Mouse (Mus musculus) hindlimb bud, embryonic 11.5 days (tissue): ENCODE data around the gene Grid1.

Source experiments
- DNase-seq: peaks from one replicate; pipeline ENCODE4 v3.0.0-alpha.2; 2012; ENCODE audit warnings: low read depth, low spot score; ENCODE audit errors: extremely low spot score

Gene Grid1

DNA sequence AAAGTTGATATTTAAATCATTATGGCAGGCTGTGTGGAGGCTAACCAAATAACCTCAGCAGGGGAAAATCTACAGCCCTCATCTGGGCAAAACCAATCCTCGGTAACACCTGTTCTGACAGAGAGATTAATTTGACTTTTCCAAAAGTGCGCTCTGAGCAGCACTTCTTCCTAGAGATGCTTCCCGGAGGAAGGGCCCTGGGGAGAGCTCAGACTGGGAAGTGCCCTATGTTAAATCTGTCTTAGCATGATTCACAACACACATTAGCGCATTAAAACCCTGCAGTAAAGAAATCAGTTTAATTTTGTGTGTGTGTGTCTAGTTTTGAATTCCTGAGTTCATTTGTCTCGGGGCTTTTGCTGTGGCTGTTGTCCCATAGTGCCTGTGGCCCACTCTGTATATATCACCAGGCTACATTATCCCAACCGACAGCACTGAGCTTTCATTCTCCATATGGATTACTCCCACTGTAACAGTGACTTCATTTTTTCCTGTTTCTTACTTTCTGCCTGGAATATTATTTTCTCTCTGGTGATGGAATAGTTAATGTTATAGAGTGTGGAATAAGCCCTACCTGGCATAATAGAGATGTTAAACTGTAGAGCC, 536.7 kb downstream of the Grid1 start:
- no peak for DNase-seq

DNA sequence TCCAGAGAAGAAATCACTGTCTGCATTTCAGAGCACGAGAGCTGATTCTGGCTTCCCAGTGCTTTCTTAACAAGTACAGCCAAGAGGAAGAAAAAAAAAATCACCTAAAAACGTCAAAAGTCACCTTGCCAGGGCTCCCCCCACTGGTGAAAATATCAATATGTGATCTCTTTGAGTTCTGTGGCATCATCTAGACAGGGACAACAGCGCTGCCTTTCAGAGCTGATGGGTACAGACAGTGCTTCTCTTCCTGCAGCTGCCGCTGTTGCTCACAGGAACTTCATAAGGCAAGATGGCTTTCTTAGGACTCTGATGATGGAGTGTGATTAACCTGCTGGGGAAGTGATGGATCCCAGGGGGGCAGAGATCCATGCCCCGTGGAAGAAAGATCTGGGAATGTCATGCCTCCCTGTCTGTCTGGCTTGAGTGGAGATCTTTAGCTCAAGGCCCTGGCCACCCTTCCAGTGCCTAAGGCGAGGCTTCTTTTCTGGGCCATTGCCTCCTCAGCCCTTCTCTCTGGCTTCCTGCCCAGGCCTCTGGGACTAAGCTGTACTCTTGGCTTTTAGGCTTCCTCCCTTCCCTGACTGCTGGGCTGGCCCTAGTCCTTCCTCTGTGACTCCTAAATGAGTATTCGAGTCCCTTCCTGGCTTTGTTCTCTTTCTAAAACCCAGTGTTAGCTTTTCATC, 538.4 kb downstream of the Grid1 start:
- DNase-seq, result no peak

DNA sequence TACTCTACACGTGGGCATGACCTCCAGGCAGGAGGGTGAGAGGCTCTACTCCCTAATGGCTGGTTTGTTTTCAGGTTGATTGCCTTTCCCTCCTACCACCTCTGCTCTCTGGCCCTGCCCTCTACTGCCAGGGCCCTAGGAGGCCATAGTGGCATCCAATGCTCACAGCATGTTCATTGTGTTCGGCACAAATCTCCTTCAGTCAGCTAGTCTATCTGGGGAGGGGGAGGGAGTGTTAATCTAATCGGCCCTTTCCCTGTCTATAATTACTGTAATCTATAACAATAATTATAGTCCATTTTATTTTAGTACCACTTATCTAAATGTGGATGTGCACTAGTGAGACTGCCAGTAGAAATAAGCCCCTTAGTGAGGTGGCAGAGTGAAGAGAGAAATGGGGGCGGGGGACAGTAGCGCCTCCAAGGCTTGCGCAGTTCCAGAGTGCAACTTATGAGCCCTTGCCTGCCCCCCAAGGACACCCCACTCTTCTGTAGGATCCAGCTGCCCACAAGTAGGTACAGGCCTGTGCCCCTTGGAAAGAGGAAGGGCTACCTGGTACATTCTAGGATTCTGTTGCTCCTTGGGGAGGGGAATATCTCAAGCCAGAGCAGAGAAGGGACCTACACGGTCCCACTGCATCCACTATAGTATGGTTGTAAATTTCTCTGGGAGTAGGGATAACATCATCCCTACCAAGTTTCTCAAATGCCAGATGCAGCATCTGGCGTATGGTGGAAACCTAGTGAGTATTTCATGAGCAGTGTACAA, 545.5 kb downstream of the Grid1 start:
- DNase-seq, result no peak

DNA sequence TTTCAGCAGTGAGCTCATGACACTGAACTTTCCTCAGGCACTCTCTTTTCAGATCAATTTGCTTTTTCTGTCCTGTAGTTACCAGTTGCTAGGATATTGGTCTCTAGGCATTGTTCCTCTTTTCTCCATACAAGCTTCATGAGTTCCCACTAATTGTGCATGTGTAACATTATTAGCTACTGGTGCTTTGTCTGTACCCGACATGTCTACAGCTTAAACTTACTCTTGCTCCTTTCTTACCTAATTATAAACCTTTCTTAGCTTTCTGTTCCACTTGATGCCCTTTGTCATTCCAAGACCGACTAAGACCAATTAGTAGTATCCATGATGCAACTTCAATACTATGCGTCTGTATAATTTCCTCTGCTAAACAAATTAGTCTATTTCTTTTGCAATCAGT, 554.5 kb downstream of the Grid1 start:
- DNase-seq, result no peak

DNA sequence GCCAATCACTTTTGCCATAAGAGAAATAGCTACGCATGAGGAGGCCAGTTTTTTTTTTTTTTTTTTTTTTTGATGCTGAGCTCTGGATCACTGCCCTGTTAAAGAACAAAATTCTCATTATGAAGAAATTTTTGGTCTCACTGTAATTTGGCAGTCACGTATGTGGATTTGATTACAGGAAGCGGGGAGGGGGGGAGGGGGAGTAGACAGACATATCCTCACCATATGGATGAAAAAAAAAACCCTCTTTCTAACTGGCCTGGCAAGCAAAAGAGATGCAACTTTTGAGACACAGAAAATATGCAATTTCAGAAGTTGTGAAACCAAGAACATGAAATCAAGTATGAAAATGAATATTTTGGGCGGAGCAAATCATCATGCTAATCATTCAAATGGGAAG, 573.7 kb downstream of the Grid1 start:
- DNase-seq, result no peak

DNA sequence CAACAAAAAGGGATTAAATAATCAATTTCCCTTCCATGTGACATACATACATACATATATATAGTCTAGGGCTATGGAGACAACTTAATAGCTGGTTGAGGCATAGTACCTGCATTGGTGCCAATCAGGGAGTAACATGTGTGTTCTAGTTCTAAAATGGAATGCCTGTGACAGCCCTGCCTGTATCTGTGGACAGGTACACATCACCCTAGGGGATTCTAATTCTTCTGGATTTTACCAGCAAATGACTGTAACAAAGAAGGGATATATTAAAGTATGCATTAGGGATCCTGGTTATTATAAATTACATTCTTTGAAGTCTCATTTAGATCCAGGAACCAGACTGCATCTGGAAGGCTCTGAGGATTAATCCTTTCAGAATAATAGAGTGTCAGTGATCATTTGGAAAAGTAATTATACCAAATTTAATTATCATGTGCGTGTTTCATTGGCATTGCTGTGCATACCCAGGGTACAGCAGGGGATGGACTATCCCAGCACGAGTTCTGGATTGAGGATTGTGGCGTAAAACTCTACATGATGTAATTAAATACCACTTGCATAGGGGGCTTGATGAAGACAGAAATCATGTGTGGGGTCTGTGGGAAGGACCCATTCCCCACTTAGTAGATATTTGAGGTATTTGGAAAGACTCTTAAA, 584.5 kb downstream of the Grid1 start:
- no peak for DNase-seq

DNA sequence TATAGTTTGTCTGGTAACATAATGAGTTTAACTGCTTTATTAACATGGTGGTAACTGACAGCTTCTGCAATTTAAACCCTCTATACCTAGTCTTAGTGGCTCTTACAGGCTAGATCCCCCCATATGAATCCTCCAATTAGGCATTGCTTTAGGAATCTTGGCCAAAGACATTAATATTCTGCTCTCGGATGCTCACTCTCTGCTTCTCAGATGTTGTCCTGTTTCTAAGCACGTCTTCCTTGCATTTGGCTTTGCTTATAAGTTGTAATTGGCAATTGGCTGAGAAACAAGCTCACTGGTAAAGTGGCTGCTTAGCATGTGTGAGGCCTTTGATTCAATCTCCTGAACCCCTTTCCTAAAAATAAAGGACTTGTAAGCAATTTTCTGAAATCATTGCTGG, 610.4 kb downstream of the Grid1 start:
- DNase-seq, result no peak

DNA sequence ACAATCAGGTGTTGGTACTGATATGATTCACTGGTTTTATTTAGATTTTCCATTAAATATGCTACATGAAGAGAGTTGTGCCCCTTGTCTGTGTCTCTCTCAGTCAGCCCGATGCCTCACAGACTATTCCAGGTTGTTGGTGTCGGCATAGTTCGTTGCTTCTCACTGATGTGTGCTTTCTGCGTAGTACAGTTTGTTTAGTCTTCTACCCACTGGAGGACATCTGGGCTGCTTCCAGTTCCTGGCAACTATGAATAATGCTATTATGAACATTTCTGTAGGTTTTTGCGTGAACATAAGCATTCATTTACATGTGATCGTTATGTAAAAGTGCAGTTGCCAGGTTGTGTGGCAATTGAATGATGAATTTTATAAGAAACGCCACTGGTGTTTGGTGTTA, 633.8 kb downstream of the Grid1 start:
- DNase-seq, result no peak

DNA sequence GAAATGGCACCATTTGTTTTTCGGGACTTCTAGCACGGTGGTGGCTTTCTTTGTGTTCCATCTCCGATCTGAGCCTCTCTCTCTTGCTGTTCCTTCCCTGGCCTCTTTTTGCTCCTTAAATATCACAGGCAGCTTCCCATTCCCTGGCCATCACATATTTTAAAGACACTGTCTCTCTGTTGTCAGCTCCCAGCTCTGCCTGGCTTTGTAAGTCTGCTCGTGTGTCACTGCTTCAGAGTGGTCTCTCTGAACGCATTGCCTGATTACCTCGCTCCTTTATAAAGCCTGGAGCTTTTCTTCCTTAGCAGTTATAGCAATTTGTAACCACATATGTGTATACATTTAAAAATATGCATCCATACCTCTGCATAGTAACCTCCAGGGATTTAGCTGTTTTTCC, 648.3 kb downstream of the Grid1 start:
- DNase-seq, result no peak

DNA sequence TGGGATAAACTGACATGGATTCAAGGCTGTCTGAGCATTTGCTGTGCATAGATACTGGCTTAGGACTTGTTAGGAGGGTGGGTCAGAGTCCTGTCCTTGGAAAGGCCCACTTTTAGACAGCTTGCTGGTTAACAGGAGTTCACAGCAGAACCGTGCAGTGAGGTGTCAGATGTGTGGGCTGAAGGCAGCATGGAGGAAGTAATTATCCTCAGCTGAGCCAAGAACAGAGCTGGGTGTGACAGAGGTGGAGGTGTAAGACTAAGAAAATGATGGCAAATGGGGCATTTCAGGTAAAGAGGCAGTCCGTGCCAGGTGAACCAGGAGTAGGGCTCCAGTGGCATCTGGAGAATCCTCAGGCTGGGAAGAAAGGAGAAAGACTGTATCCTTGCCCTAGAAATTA, 666.1 kb downstream of the Grid1 start:
- DNase-seq, result no peak

DNA sequence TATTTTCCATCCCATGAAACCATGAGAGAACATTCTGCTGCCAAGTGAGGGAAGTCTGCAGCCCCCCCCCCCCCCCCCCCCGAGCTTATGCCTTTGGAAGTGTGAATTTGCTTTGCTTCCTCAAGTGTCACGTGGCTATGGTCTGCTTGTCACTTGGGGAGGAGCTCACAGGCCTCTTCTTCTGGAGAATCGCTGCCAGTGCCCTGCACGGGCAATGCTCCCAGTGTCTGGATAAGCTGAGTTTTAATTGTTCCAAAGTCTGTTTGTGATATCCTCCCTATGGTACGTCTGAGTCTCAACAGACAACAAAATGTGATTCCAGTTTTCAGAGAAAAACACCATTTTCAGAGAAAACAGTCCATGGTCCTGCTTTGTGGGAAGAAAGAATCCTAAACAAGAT, 682.4 kb downstream of the Grid1 start:
- DNase-seq, result no peak

DNA sequence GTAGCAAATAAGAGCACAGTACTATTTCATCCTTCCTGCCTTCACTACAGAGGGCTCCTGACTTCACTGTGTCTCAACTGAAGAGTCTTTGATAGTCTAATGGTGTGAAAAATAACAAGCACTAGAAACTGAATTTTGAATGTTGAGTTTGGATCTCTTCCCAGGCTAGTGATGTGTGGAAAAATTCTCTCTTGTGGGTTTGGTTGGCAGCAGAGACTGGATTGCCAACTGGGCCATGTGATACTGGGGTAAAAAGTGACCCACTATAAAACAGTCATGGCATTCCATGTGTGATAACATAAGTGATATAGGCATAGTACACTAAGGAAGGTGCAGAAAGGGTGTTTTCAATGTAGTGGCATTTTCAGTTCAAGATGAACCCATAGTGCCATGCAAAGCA, 699.5 kb downstream of the Grid1 start:
- DNase-seq, result no peak

DNA sequence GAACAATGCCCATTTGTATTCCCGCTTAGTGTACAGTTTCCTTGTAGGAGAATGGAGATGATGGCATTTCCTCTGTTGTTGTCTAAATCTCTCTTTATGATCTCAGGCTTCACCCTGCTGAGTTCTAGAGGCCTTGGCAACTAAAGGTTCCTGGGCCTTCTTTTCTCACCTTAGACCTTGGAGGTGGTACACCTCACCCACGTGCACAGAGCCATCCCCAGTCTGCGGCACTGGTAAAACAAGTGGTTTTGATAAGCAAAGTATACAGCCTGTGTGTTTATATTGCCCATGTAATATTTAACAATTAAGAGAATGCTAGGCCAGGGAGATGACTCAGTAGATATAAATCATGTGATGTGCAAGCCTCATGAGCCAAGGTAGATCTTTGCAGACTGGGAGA, 718.9 kb downstream of the Grid1 start:
- no peak for DNase-seq

DNA sequence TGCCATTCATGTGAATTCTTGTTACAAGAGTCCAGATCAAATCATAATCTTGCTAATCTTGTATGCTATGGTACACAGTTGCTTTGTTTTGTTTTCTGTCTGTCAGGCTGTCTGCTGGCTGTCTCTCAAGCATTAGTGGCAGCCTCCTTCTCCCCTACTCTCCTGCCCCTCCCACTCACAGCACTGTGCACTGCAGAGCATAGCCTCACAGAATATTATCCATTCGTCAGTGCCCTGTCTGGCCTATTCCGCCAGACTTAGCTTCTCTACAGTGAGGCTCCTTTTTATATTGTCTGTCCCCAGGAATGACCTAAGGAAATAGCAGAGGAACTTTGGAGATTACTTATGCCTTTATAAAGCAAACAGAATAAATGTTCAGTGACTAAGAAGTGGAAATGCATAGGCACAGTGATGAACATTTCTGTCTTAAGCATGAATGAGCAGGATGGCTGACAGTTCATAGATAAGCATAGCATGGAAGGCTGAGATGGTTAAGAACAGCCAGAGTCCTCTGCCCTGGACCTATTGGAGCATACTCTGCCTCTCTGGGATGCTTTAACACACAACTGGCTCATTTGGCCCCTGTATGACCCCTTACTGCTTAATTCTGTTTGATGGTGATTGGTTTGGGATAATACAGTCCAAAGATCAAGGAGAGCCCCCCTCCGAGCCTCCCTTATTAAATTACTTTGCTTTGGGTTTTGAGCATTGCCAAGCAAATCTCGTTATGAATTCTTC, 721.5 kb downstream of the Grid1 start:
- no peak for DNase-seq

DNA sequence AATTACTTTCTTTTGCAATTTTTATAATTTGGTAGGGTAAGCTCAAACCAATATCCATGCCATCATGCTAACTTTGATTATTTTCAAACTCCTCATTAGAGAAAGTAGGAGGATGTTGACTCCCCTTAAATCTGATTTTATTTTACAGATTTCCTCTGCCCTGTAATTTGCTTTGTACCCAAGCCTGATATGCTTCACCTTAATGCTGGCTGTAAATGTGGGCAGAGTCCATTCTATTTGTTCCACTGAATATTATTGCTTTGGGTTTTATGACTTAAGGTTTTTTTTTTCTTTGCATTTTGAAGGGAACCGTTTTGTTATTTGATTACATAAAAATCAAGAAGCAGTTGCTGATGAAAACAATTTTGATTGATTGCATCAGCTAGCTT, 722.1 kb downstream of the Grid1 start:
- DNase-seq, result no peak

DNA sequence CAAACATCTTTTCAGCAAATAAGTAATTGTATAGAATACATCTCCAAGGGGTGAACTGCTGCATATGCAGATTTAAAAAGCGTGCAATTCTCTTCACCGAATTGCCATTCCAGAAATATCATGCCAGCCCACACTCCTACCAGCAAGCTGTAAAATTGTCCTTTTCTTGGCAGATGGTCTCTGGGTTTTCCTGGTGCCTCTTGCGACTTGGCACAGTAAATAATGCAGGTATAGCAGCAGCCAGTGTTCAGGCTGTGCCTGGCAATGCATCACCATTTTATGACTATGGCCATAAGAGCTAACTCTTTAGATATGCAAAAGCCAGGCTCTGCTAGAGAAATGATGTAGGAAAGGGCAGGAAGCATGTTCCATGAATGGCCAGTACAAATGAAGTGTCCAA, 734.4 kb downstream of the Grid1 start:
- no peak for DNase-seq

DNA sequence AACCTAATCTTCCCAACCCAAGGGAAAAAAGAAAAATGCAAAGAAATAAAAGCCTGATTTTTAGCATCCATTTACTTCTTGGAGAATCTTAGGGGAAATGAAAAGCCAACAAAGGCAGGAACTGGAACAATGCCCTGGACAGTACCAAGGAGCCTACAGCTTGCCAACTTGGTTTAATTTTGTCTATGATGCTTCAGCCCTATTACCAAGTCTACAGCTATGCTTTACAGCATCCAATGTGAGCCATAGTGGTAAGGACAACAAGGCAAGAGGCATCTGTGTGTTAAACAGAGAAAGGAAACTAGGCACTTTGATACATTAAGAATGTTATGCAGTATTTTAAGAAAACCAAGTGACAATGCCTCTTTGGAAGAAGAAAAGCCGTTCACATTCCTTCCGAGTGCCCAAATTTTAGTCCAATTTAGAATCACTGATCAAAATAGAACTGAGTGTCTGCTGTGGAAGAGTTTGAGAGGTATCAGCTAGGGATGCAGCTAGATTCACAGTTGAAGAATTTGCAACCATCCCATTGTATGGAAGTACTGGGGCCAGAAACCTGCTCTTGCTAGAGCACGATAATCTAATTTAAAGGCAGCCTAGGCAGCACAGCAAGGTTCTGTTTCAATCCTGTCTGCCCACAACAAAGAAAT, 741.5 kb downstream of the Grid1 start:
- no peak for DNase-seq

DNA sequence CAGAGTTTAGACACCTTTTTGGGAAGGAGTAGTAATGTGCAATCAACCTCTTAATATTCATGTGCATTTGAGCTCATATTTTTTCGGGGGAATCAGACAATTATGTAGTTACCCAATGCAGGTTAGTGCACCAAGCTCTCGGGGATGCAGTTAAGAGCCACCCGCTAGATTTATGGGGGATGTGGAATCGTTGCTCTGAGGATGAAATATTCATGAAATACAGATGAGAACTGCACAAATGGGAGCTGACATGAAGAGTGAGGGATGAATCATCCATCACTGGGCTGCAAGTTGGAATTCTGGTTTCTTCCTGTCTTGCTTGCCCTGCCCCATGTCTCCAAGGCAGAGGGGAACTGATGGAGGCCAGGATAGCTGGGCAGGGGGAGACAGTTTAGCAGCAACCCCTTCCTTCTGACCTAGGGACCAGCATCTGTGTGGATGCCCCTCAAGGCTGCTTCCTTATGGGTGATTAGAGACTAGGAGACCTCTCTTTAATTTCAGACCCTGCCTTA, 753.1 kb downstream of the Grid1 start:
- no peak for DNase-seq

DNA sequence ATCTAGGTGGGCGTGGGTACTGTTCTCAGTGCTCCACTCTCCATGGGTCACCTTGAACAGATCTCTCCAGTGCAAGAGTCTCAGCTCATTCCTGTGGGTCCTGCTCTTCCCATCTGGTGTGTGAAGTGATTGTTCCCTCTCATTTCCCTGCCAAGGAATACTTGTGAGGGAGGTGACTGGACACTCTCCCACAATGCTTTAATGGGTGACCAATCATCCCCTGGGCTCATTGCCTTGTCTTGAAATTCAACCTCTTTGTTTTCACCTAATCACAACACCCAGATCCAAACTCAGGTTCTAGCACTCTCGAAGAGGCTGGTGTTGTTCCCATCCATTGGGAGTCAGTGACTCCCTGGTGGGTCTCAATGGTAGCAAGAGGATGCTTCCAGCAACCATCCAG, 754.6 kb downstream of the Grid1 start:
- no peak for DNase-seq

DNA sequence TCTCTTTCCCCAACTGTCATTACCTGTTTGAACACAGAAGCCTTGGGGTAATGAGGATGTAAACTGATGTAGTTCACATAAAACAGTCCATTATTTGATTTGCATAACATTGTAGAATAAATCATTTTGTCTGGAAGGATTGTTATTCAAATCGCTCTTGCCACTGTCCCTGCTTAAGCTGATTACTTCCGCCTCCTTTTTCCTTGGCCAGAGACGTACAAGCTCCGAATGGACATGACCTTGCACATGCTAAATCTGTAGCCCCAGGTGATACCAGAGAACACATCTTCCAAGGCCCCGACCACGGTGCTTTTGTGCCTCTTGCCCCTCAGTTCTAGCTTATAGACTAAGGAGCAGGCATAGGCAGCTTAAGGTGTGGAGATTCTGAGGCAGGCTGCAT, 755.4 kb downstream of the Grid1 start:
- no peak for DNase-seq

DNA sequence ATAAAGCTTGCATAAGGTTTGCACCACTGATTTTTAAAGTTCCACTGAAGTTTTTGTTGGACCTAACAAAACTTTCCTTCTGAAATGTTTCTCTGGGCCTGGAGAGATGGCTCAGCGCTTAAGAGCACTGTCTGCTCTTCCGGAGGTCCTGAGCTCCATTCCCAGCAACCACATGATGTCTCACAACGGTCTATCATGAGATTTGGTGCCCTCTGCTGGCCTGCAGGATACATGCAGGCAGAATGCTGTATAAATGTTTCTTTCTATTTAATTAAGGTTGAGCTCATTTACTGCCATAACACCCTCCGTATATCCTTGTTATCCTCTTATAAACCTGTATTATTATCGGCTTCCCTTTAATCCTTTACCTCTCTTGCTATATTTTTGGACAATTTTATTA, 805.8 kb downstream of the Grid1 start:
- no peak for DNase-seq
